15 mouse cellular contexts compared by ENCODE assay signal in genomic region chr1:131362089-131362488, GRCm38 (mm10).
DNase-seq lines count a peak whose midpoint lies in the region; ATAC-seq lines count a peak whose summit lies in the region.
"Had no signal": no experiment of that assay in that cellular context is flagged by ENCODE, and none has a peak within 500 bp of the region (broad histone marks: within the 10 kb centered on the region; RNA-seq: fewer than 3 reads in every experiment).

No protein-coding gene starts in this region.

- no peaks in the 10 kb centered on the region for H3K9me3 ChIP-seq in midbrain, embryonic 16.5 days (replicated peaks; ENCODE audit: control insufficient read depth, low read length, poor library complexity, severe bottlenecking)
- no peaks in the 10 kb centered on the region for H3K9me3 ChIP-seq in midbrain, embryonic 11.5 days (ENCODE audit: control insufficient read depth, low read length)
- H3K9me3 ChIP-seq in forebrain, embryonic 14.5 days (replicated peaks; ENCODE audit: control insufficient read depth, low read length) = no peaks in the 10 kb centered on the region
- H3K9me3 ChIP-seq: embryonic facial prominence, embryonic 12.5 days; forebrain, embryonic 10.5 days; liver, embryonic 15.5 days; midbrain, embryonic 12.5 days had no signal

- 0 out of 2 replicates have a peak, but pooled peaks have one; percentile 26 for ATAC-seq in frontal cortex, adult (ENCODE audit: low TSS enrichment)
- ATAC-seq in midbrain, embryonic 16.5 days = peak; percentile 25; the same call in 1 of the 2 replicates
- ATAC-seq in midbrain, embryonic 11.5 days (ENCODE audit: low FRiP score) = no peak
- no peak for ATAC-seq in forebrain, embryonic 14.5 days

- H3K4me3 ChIP-seq in midbrain, embryonic 16.5 days (ENCODE audit: low read depth, low read length) = no peak overlapping the region
- no peak overlapping the region for H3K4me3 ChIP-seq in midbrain, embryonic 11.5 days (ENCODE audit: low read depth, low read length)
- no peak overlapping the region for H3K4me3 ChIP-seq in forebrain, embryonic 14.5 days (ENCODE audit: low read depth, low read length)
- H3K4me3 ChIP-seq: embryonic facial prominence, embryonic 12.5 days; forebrain, embryonic 10.5 days; liver, embryonic 15.5 days; midbrain, embryonic 12.5 days had no signal

- H3K4me2 ChIP-seq in midbrain, embryonic 16.5 days (ENCODE audit: low read length) = no peak overlapping the region
- no peak overlapping the region for H3K4me2 ChIP-seq in midbrain, embryonic 11.5 days
- H3K4me2 ChIP-seq in forebrain, embryonic 14.5 days (ENCODE audit: low read length) = no peak overlapping the region
- H3K4me2 ChIP-seq: embryonic facial prominence, embryonic 12.5 days; liver, embryonic 15.5 days; midbrain, embryonic 12.5 days had no signal

- no peak overlapping the region for H3K27ac ChIP-seq in midbrain, embryonic 16.5 days (ENCODE audit: low read length)
- no peak overlapping the region for H3K27ac ChIP-seq in midbrain, embryonic 11.5 days (ENCODE audit: low read depth, low read length)
- no peak overlapping the region for H3K27ac ChIP-seq in forebrain, embryonic 14.5 days (ENCODE audit: low read depth, low read length)
- H3K27ac ChIP-seq: embryonic facial prominence, embryonic 12.5 days; forebrain, embryonic 10.5 days; liver, embryonic 15.5 days; midbrain, embryonic 12.5 days had no signal

- 87% methylated on average over 2 of the region's 2 CpGs for WGBS in midbrain, embryonic 16.5 days
- WGBS in midbrain, embryonic 11.5 days = 97% methylated on average over 2 of the region's 2 CpGs
- WGBS in forebrain, embryonic 14.5 days = 96% methylated on average over 2 of the region's 2 CpGs

- H3K9ac ChIP-seq in midbrain, embryonic 16.5 days (ENCODE audit: low read depth, low read length) = no peak overlapping the region
- H3K9ac ChIP-seq in midbrain, embryonic 11.5 days (ENCODE audit: low read length) = no peak overlapping the region
- no peak overlapping the region for H3K9ac ChIP-seq in forebrain, embryonic 14.5 days (ENCODE audit: low read length)
- H3K9ac ChIP-seq: embryonic facial prominence, embryonic 12.5 days; liver, embryonic 15.5 days; midbrain, embryonic 12.5 days had no signal

- no peak for DNase-seq in frontal cortex, postnatal 10 days (ENCODE audit: low spot score in 2 of 2)
- DNase-seq in kidney, postnatal 10 days = peak; percentile 26
- DNase-seq in kidney, adult 11 months = no peak
- no peak for DNase-seq in midbrain, embryonic 11.5 days (ENCODE audit: low spot score, missing footprints)
- peak; percentile 46 for DNase-seq in splenic B cell, adult 2 months (ENCODE audit: low read depth, low spot score)
- no peak for DNase-seq in forebrain, embryonic 14.5 days (ENCODE audit: low spot score)
- DNase-seq: adrenal gland, adult 8-10 months; right cerebral cortex, postnatal 25 days; thymus, postnatal 36 days had no signal

- no peaks in the 10 kb centered on the region for H3K27me3 ChIP-seq in midbrain, embryonic 16.5 days (ENCODE audit: control insufficient read depth, insufficient read depth, low read depth, low read length)
- no peaks in the 10 kb centered on the region for H3K27me3 ChIP-seq in midbrain, embryonic 11.5 days (ENCODE audit: control insufficient read depth, insufficient read depth, low read length)
- H3K27me3 ChIP-seq in splenic B cell, adult 2 months (ENCODE audit: control insufficient read depth, insufficient read depth, low read length, poor library complexity, severe bottlenecking) = no peaks in the 10 kb centered on the region
- H3K27me3 ChIP-seq in forebrain, embryonic 14.5 days (replicated peaks; ENCODE audit: control insufficient read depth, insufficient read depth, low read length) = no peaks in the 10 kb centered on the region
- H3K27me3 ChIP-seq: embryonic facial prominence, embryonic 12.5 days; liver, embryonic 15.5 days; midbrain, embryonic 12.5 days had no signal

- no peaks in the 10 kb centered on the region for H3K36me3 ChIP-seq in midbrain, embryonic 16.5 days (ENCODE audit: control insufficient read depth, insufficient read depth, low read length)
- no peaks in the 10 kb centered on the region for H3K36me3 ChIP-seq in midbrain, embryonic 11.5 days (ENCODE audit: control insufficient read depth, insufficient read depth, low read length)
- H3K36me3 ChIP-seq in splenic B cell, adult 2 months (ENCODE audit: control insufficient read depth, insufficient read depth, low read length, poor library complexity, severe bottlenecking) = no peaks in the 10 kb centered on the region; the same call in 1 of the 2 replicates
- H3K36me3 ChIP-seq in forebrain, embryonic 14.5 days (ENCODE audit: control insufficient read depth, insufficient read depth, low read length) = peaks cover 6% of the 10 kb centered on the region; the same call in 1 of the 2 replicates
- H3K36me3 ChIP-seq: liver, embryonic 15.5 days had no signal

- no peaks in the 10 kb centered on the region for H3K4me1 ChIP-seq in midbrain, embryonic 16.5 days (ENCODE audit: control insufficient read depth, insufficient read depth, low read length)
- no peaks in the 10 kb centered on the region for H3K4me1 ChIP-seq in midbrain, embryonic 11.5 days (ENCODE audit: control insufficient read depth, insufficient read depth, low read length)
- H3K4me1 ChIP-seq in forebrain, embryonic 14.5 days (ENCODE audit: control insufficient read depth, insufficient read depth, low read length) = no peaks in the 10 kb centered on the region
- H3K4me1 ChIP-seq: embryonic facial prominence, embryonic 12.5 days; midbrain, embryonic 12.5 days had no signal

Comparison
In these comparisons a context has a peak if more than half of its experiments do, and no peak if none do; other contexts are left out.
1. ATAC-seq: peak in frontal cortex, adult (single experiment) and midbrain, embryonic 16.5 days (single experiment); none in midbrain, embryonic 11.5 days (single experiment) and forebrain, embryonic 14.5 days (single experiment).
2. DNase-seq: peak in kidney, postnatal 10 days (single experiment) and splenic B cell, adult 2 months (single experiment); none in frontal cortex, postnatal 10 days (0 of 2), kidney, adult 11 months (single experiment), midbrain, embryonic 11.5 days (single experiment) and forebrain, embryonic 14.5 days (single experiment).